Mouse (Mus musculus) left cerebral cortex, adult 2 months (tissue): Measurements from ENCODE around the gene Abhd5. TPM values are rescaled to one million over a fixed set of nuclear protein-coding genes. Genes with fewer than 3 reads are reported as not detected.

Experiments
- DNase-seq, 2 experiments: peaks; one replicate each; pipeline ENCODE4 v3.0.0; 2021 to 2022; ENCODE audit warnings: low spot score in 2 of 2, mixed read lengths in 1 of 2; ENCODE audit errors: extremely low spot score in 1 of 2
- H3K27ac ChIP-seq: fragments of 200-600 bp; 2 replicates; pipeline ENCODE4 v1.8.1; 2022
- H3K4me3 ChIP-seq: fragments of 200-600 bp; 2 replicates; pipeline ENCODE4 v1.8.1; 2022
- CTCF ChIP-seq: fragments of 200-600 bp; IDR thresholded peaks from 2 replicates; pipeline ENCODE4 v1.8.1; 2022; ENCODE audit warnings: antibody characterized with exemption, mild to moderate bottlenecking, moderate library complexity
- intact Hi-C: fragments of 180-260 bp; cut with DNase I; formaldehyde crosslinking; loops from one replicate; pipeline ENCODE4 v1.15.1; 2025
- total RNA-seq, 2 experiments: library from RNA; stranded (reverse); gene quantifications; 2 replicates each; pipeline ENCODE4 v1.2.3; 2021

Abhd5 gene
- total RNA-seq, 2 experiments from 2014 or later, result 17.1 to 19.3 TPM

DNA sequence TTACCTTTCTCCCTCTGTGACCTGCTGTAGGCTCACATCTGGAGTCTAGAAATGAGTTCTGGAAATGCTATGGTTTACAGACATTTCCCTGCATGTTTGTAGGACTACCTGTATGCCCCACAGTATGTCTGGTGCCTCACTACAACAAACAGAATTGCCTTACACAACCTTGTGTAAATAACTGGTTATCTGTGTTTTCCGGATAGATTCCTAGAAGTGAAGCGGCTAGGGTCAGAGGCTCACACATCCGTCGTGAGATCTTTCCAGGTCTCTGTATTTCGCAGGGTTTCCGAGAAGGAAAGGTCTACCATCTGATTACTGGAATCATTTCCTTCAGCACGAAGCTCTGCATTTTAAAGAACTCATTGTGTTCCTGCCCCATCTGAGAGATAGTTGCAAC lies 34.8 kb upstream of the Abhd5 start:
- DNase-seq, result no peak
- no peak for TF ChIP-seq CTCF
- H3K27ac ChIP-seq, result no peak overlapping the region
- no peak overlapping the region for H3K4me3 ChIP-seq
- intact Hi-C loops, result no loop called here

- no peak for DNase-seq
- TF ChIP-seq CTCF, result no peak
- Histone ChIP-seq H3K27ac (no peak overlapping the region), H3K4me3 (no peak overlapping the region)
- intact Hi-C loops, result no loop called here
Observed at GRCm38 (mm10) chr9:122320626-122321025, 30.8 kb upstream of the Abhd5 start.

- Histone ChIP-seq H3K4me3 (no peak overlapping the region), H3K27ac (no peak overlapping the region)
- intact Hi-C loops, result no loop called here
- no peak for DNase-seq
- TF ChIP-seq CTCF, result no peak
Observed at GRCm38 (mm10) chr9:122322356-122322755, 29.1 kb upstream of the Abhd5 start.

GRCm38 (mm10) chr9:122325996-122326395 lies 25.4 kb upstream of the Abhd5 start:
- DNase-seq, result no peak
- Histone ChIP-seq H3K4me3 (no peak overlapping the region), H3K27ac (no peak overlapping the region)
- intact Hi-C loops, result no loop called here
- no peak for TF ChIP-seq CTCF

GRCm38 (mm10) chr9:122328199-122328598 lies 23.2 kb upstream of the Abhd5 start:
- no peak for TF ChIP-seq CTCF
- intact Hi-C loops, result no loop called here
- Histone ChIP-seq H3K4me3 (no peak overlapping the region), H3K27ac (no peak overlapping the region)
- DNase-seq, result no peak

GRCm38 (mm10) chr9:122336677-122337076 lies 14.7 kb upstream of the Abhd5 start:
- H3K4me3 ChIP-seq, result no peak overlapping the region

DNA sequence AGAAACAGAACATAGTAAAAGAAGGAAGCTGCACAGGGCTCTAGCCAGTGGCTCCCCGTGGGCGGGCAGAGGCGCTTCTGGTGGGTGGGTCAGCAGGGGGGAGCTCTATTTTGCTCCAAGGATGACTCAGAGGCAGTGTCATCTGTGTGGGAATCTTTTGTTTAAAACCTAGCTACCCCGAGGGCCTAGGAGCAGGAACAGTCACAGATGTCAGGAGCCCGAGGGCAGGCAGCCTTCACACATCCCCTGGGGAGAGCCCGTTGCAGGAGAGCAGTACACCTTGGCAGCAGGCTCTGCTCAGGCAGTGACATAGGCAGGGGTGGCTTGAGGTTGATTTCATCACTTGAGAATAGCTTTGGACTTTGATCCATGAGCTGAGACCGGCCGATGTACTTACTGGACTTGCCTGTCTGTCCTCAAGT lies 13.9 kb upstream of the Abhd5 start:
- intact Hi-C loops, result no loop called here
- TF ChIP-seq CTCF, result no peak
- DNase-seq, result no peak
- Histone ChIP-seq H3K27ac (no peak overlapping the region), H3K4me3 (no peak overlapping the region)

More at GRCm38 (mm10) chr9:122336677-122337076, 14.7 kb upstream of the Abhd5 start:
- DNase-seq, result no peak
- TF ChIP-seq CTCF, result no peak
- H3K27ac ChIP-seq, result no peak overlapping the region
- intact Hi-C loops, result no loop called here

GRCm38 (mm10) chr9:122339972-122340371 lies 11.4 kb upstream of the Abhd5 start:
- intact Hi-C loops, result no loop called here
- TF ChIP-seq CTCF, result no peak
- no peak overlapping the region for H3K4me3 ChIP-seq
- H3K27ac ChIP-seq, result no peak overlapping the region
- DNase-seq, result no peak

GRCm38 (mm10) chr9:122343399-122343798 lies 8.0 kb upstream of the Abhd5 start:
- Histone ChIP-seq H3K27ac (no peak overlapping the region), H3K4me3 (no peak overlapping the region)
- no peak for TF ChIP-seq CTCF
- DNase-seq, result no peak
- intact Hi-C loops, result no loop called here

GRCm38 (mm10) chr9:122344560-122344959 lies 6.8 kb upstream of the Abhd5 start:
- DNase-seq, result no peak
- intact Hi-C loops, result no loop called here
- no peak overlapping the region for H3K4me3 ChIP-seq
- no peak overlapping the region for H3K27ac ChIP-seq
- no peak for TF ChIP-seq CTCF

DNA sequence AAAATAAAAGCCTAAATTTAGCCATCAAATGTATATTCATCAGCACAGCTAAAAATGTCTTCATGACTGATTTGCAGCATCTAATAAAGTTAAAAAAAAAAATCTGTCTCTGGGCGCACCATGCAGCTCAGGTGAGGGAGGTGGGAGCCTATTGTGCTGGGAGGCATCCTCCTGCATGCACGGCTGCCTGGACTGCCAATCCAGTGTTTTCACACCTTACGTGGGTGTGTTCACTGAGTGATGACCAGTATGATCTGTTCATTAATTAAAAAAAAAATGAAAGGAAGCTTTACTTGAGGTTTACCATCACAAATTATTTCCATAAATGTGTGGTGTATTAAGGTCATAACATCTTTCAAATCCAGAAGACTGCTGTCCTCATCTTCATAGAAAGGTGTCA lies 6.1 kb upstream of the Abhd5 start:
- no peak overlapping the region for H3K4me3 ChIP-seq
- no peak overlapping the region for H3K27ac ChIP-seq
- no peak for TF ChIP-seq CTCF
- no peak for DNase-seq
- intact Hi-C loops, result no loop called here

DNA sequence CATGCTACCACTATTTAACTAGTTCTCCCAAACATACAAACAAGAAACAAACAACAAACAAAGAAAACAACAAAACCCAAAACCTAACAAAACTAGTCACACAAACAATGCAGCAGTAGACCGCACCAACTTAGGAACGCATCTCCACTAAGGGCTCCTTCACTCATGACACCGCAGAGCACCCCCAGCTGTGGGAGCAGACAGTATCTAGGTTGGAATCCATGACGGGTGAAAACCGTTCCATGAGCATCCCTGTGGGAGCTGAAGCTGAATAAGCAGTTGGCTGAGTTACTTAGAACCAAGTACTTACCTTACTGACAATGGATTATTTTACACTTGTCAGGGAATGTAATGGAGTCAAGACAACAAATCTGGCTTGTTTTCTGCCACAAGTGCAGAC lies 5.3 kb upstream of the Abhd5 start:
- intact Hi-C loops, result no loop called here
- TF ChIP-seq CTCF, result no peak
- Histone ChIP-seq H3K4me3 (no peak overlapping the region), H3K27ac (no peak overlapping the region)
- DNase-seq, result no peak

DNA sequence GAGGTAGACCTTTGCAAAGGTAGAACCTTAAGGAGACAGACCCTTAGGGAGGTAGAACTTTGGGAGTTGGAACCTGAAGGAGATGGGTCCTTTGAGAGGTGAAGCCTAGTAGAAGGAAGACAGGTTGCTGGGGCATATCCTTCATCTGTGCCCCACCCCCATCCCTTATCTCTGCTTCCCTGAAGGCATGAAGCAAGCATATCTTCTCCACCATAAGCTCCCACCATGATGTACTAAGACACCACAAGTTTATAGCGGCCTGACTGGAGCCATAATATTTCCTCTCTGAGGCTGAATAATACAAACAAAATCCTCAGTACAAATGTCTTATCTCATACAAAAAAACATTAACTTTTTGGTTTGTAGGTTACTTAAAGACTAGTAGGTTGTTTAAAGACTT lies 3.5 kb upstream of the Abhd5 start:
- TF ChIP-seq CTCF, result no peak
- Histone ChIP-seq H3K4me3 (no peak overlapping the region), H3K27ac (no peak overlapping the region)
- DNase-seq, result no peak
- intact Hi-C loops, result no loop called here

GRCm38 (mm10) chr9:122349286-122349685 lies 2.1 kb upstream of the Abhd5 start:
- Histone ChIP-seq H3K4me3 (no peak overlapping the region), H3K27ac (no peak overlapping the region)
- DNase-seq, result no peak
- intact Hi-C loops, result no loop called here
- no peak for TF ChIP-seq CTCF
